Mouse (Mus musculus): Measurements from ENCODE around the gene Rtn4rl1.

Rtn4rl1 gene

GRCm38 (mm10) chr11:75251557-75252070 is 58.0 kb downstream of the Rtn4rl1 start:
- no peak for DNase-seq

GRCm38 (mm10) chr11:75254252-75254912 is 60.8 kb downstream of the Rtn4rl1 start:
- DNase-seq, result no peak

GRCm38 (mm10) chr11:75255330-75255729 is 61.7 kb downstream of the Rtn4rl1 start:
- DNase-seq, result no peak

GRCm38 (mm10) chr11:75257056-75257648 is 63.6 kb downstream of the Rtn4rl1 start:
- peak in 1 of 2 experiments; percentile 36 for DNase-seq

GRCm38 (mm10) chr11:75259416-75259815 is 65.8 kb downstream of the Rtn4rl1 start:
- DNase-seq, result peak; percentile 80 to 81

GRCm38 (mm10) chr11:75259996-75260561 is 66.5 kb downstream of the Rtn4rl1 start:
- no peak for DNase-seq

- DNase-seq, result no peak
These were observed 67.4 kb downstream of the Rtn4rl1 start for GRCm38 (mm10) chr11:75261016-75261415.

- DNase-seq, result no peak
These were observed 68.1 kb downstream of the Rtn4rl1 start for GRCm38 (mm10) chr11:75261730-75262129.

- no peak for DNase-seq
These were observed 68.6 kb downstream of the Rtn4rl1 start for GRCm38 (mm10) chr11:75262181-75262580.

- no peak for DNase-seq
These were observed 69.2 kb downstream of the Rtn4rl1 start for GRCm38 (mm10) chr11:75262791-75263190.

GRCm38 (mm10) chr11:75263274-75263963 is 69.8 kb downstream of the Rtn4rl1 start:
- DNase-seq, result no peak

- DNase-seq, result no peak
These were observed 70.4 kb downstream of the Rtn4rl1 start for GRCm38 (mm10) chr11:75263964-75264312.

- no peak for DNase-seq
These were observed 71.0 kb downstream of the Rtn4rl1 start for GRCm38 (mm10) chr11:75264550-75264949.

GRCm38 (mm10) chr11:75265545-75265944 is 72.0 kb downstream of the Rtn4rl1 start:
- no peak for DNase-seq

GRCm38 (mm10) chr11:75267826-75268281 is 74.3 kb downstream of the Rtn4rl1 start:
- DNase-seq, result no peak

GRCm38 (mm10) chr11:75268492-75268891 is 74.9 kb downstream of the Rtn4rl1 start:
- peak; percentile 43 to 61 for DNase-seq

- DNase-seq, result no peak
These were observed 75.6 kb downstream of the Rtn4rl1 start for GRCm38 (mm10) chr11:75269213-75269612.

GRCm38 (mm10) chr11:75270276-75270984 is 76.8 kb downstream of the Rtn4rl1 start:
- no peak for DNase-seq

GRCm38 (mm10) chr11:75270985-75271434 is 77.4 kb downstream of the Rtn4rl1 start:
- peak; percentile 71 to 81 for DNase-seq

- no peak for DNase-seq
These were observed 79.9 kb downstream of the Rtn4rl1 start for GRCm38 (mm10) chr11:75273466-75273865.

- DNase-seq, result no peak
These were observed 81.5 kb downstream of the Rtn4rl1 start for GRCm38 (mm10) chr11:75275035-75275434.

- no peak for DNase-seq
These were observed 84.5 kb downstream of the Rtn4rl1 start for GRCm38 (mm10) chr11:75278115-75278514.

- DNase-seq, result no peak
These were observed 85.4 kb downstream of the Rtn4rl1 start for GRCm38 (mm10) chr11:75279013-75279341.

All from cerebellum, postnatal 36 days (tissue).